Mouse (Mus musculus) neural tube, embryonic 14.5 days (tissue): ENCODE measurements around the gene Allc. TPM values are rescaled to one million over a fixed set of nuclear protein-coding genes. Genes with fewer than 3 reads are reported as not detected.

Experiments used
- ATAC-seq: fragments of 200-750 bp; cut with Nextera tagmentation; 2 replicates; pipeline ENCODE4 v1.8.0; 2017; ENCODE audit warnings: low read depth, mild to moderate bottlenecking, moderate TSS enrichment, moderate library complexity
- H3K27ac ChIP-seq: fragments of 300-500 bp; sonication (generic); 2 replicates; pipeline ENCODE4 v1.5.1; 2014; ENCODE audit warnings: low read depth, mild to moderate bottlenecking, control low read depth, low read length, moderate library complexity, mixed read lengths
- H3K27me3 ChIP-seq: fragments of 300-500 bp; sonication (generic); 2 replicates; pipeline ENCODE4 v1.6.1; 2014; ENCODE audit warnings: low read length; ENCODE audit not compliant: control insufficient read depth, insufficient read depth
- H3K36me3 ChIP-seq: fragments of 300-500 bp; sonication (generic); 2 replicates; pipeline ENCODE4 v1.6.1; 2014; ENCODE audit warnings: low read length, mixed read lengths; ENCODE audit not compliant: control insufficient read depth, insufficient read depth
- H3K4me1 ChIP-seq: fragments of 300-500 bp; sonication (generic); 2 replicates; pipeline ENCODE4 v1.6.1; 2014; ENCODE audit warnings: low read length; ENCODE audit not compliant: control insufficient read depth, insufficient read depth
- H3K4me2 ChIP-seq: fragments of 300-500 bp; sonication (generic); 2 replicates; pipeline ENCODE4 v1.6.1; 2014; ENCODE audit warnings: mild to moderate bottlenecking, low read depth, low read length, control low read depth
- H3K4me3 ChIP-seq: fragments of 300-500 bp; sonication (generic); 2 replicates; pipeline ENCODE4 v1.5.1; 2014; ENCODE audit warnings: low read depth, low read length, control low read depth, mixed read lengths
- H3K9ac ChIP-seq: fragments of 300-500 bp; sonication (generic); replicated peaks from 2 replicates; pipeline ENCODE4 v1.6.1; 2014; ENCODE audit warnings: low read depth, mild to moderate bottlenecking, control low read depth, low read length, mixed read lengths
- H3K9me3 ChIP-seq: fragments of 300-500 bp; sonication (generic); 2 replicates; pipeline ENCODE4 v1.6.1; 2016; ENCODE audit warnings: low read length; ENCODE audit not compliant: control insufficient read depth
- WGBS: fragments of 180-500 bp; shearing (Covaris S2); extraction: QIAGEN DNeasy Blood & Tissue Kit; methylation state at CpG from one replicate; pipeline ENCODE4 v1.1.7; 2014; 5-methylcytosine and 5-hydroxymethylcytosine counted together
- polyA plus RNA-seq: library from polyadenylated mRNA; unstranded; fragments of >200 nt; fragmentation: Nextera tagmentation; extraction: Ambion mirVana; gene quantifications from 2 replicates; pipeline ENCODE4 v1.2.1, GENCODE M21; 2014

Gene Allc
- polyA plus RNA-seq, result not detected in 2 replicates

- no peaks in the 10 kb centered on the region for H3K4me1 ChIP-seq
- no peaks in the 10 kb centered on the region for H3K9me3 ChIP-seq
- no peaks in the 10 kb centered on the region for H3K27me3 ChIP-seq
- WGBS, result 81% methylated on average over 8 of the region's 8 CpGs
- H3K36me3 ChIP-seq, result no peaks in the 10 kb centered on the region
- no peak within 1 kb of the TSS for H3K9ac ChIP-seq
- no peak within 1 kb of the TSS for H3K4me2 ChIP-seq
- no peak within 1 kb of the TSS for H3K27ac ChIP-seq
- no peak for ATAC-seq
- H3K4me3 ChIP-seq, result no peak within 1 kb of the TSS
Measured at GRCm38 (mm10) chr12:28582423-28582822, at the start of gene Allc. TSS of gene Allc (minus strand) at chr12:28582523.

DNA sequence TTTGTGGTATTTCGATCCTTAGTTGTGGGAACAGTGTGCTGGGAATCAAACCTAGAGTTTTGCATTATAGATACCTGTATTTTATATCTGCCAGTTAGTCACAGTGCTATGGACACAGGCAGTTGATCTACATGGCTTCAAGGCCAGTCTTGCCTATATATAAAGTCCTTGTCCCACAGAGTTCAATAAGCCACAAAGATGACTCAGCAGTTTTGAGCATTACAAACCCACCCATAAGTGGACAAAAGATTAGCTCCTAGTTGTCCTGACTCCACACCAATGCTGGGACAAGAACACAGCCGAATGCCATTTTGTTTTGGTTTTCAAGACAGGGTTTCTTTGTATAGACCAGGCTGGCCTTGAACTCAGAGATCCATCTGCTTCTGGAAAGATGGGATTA lies 46.1 kb upstream of the Allc start:
- Histone ChIP-seq H3K36me3 (peaks cover 46% of the 10 kb centered on the region), H3K4me2 (no peak overlapping the region), H3K27me3 (no peaks in the 10 kb centered on the region), H3K27ac (no peak overlapping the region), H3K4me3 (no peak overlapping the region), H3K4me1 (no peaks in the 10 kb centered on the region), H3K9me3 (no peaks in the 10 kb centered on the region), H3K9ac (no peak overlapping the region)
- WGBS, result 88% methylated on average over 2 of the region's 2 CpGs
- no peak for ATAC-seq

GRCm38 (mm10) chr12:28627092-28627491 lies 44.8 kb upstream of the Allc start:
- Histone ChIP-seq H3K9ac (no peak overlapping the region), H3K4me3 (no peak overlapping the region), H3K9me3 (no peaks in the 10 kb centered on the region), H3K27me3 (no peaks in the 10 kb centered on the region), H3K4me2 (no peak overlapping the region), H3K4me1 (no peaks in the 10 kb centered on the region), H3K36me3 (peaks cover 33% of the 10 kb centered on the region), H3K27ac (no peak overlapping the region)
- 84% methylated on average over 4 of the region's 4 CpGs for WGBS
- no peak for ATAC-seq

DNA sequence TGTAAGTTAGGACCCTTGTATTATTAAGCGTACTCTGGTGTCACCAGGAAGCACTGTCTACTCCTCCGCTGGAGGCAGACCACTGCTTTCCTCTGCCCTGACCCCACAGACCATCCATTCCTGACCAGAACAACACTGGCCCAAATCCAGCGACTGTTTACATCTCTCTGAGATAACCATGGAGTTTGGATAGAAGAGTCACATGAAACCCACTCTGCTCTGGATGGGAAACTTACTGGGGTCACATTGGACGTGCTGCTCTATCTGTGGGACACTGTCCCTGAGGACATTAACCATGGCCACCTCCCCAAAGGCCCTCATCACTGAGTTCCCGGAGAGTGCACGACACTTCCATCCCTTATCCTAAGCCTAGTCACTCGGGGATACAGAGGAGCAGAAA lies 43.1 kb upstream of the Allc start:
- Histone ChIP-seq H3K9ac (no peak overlapping the region), H3K4me3 (no peak overlapping the region), H3K27ac (no peak overlapping the region), H3K36me3 (peaks cover 16% of the 10 kb centered on the region), H3K27me3 (no peaks in the 10 kb centered on the region), H3K4me1 (no peaks in the 10 kb centered on the region), H3K4me2 (no peak overlapping the region), H3K9me3 (no peaks in the 10 kb centered on the region)
- no peak for ATAC-seq
- WGBS, result 89% methylated on average over 7 of the region's 7 CpGs

DNA sequence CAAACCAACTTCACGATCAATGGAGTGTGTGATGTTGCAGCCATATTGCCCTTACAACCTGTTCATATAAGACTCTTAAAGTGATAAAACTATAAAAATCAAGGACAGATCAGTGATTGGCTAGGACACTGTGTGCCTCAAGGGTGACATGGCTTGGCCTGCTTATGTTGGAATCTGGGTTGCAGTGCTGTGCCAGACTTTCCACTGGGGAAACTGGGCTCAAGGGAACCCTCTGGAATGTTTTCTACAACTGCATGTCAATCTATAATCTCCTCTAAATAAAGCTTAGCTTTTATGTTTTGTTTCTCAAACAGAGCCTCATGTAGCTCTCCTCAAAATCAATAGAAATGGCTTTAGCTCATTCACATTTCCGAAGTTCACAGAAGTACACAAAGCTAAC lies 41.9 kb upstream of the Allc start:
- Histone ChIP-seq H3K4me1 (no peaks in the 10 kb centered on the region), H3K4me3 (no peak overlapping the region), H3K27me3 (no peaks in the 10 kb centered on the region), H3K4me2 (no peak overlapping the region), H3K9ac (no peak overlapping the region), H3K36me3 (peaks cover 8% of the 10 kb centered on the region), H3K27ac (no peak overlapping the region), H3K9me3 (no peaks in the 10 kb centered on the region)
- 85% methylated on average over 2 of the region's 2 CpGs for WGBS
- ATAC-seq, result no peak

- no peaks in the 10 kb centered on the region for H3K27me3 ChIP-seq
- no peak within 1 kb of the TSS for H3K9ac ChIP-seq
- no peak for ATAC-seq
- H3K36me3 ChIP-seq, result no peaks in the 10 kb centered on the region
- H3K4me1 ChIP-seq, result no peaks in the 10 kb centered on the region
- no peak within 1 kb of the TSS for H3K4me3 ChIP-seq
- WGBS, result 73% methylated on average over 5 of the region's 5 CpGs
- no peaks in the 10 kb centered on the region for H3K9me3 ChIP-seq
- H3K4me2 ChIP-seq, result no peak within 1 kb of the TSS
- H3K27ac ChIP-seq, result no peak within 1 kb of the TSS
Measured at GRCm38 (mm10) chr12:28623195-28623594, 40.9 kb upstream of the Allc start, which contains the start of gene Colec11. TSS of gene Colec11 (minus strand) at chr12:28623377.

DNA sequence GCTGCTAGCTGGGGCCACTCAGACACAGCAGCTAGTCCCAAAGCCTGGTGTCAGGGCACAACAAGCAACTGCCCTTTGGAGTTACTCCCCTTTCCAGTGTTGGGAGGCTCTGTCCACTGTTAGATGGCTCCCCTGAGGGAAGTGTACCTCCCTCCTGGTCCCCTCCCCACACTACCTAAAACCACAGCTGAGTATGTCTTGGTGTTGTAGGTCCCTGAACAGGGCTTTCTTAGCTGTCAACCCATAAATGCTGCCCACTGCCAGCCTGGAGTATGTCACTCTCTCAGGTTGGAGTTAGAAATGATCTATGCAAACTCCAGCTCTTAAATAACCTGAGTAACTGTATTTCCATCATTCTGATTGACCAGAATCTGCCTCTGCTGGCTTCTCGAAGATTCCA lies 40.3 kb upstream of the Allc start:
- Histone ChIP-seq H3K4me1 (no peaks in the 10 kb centered on the region), H3K4me2 (no peak overlapping the region), H3K9ac (no peak overlapping the region), H3K9me3 (no peaks in the 10 kb centered on the region), H3K27ac (no peak overlapping the region), H3K4me3 (no peak overlapping the region), H3K36me3 (no peaks in the 10 kb centered on the region), H3K27me3 (no peaks in the 10 kb centered on the region)
- ATAC-seq, result no peak
- 96% methylated on average over 1 of the region's 1 CpGs for WGBS

DNA sequence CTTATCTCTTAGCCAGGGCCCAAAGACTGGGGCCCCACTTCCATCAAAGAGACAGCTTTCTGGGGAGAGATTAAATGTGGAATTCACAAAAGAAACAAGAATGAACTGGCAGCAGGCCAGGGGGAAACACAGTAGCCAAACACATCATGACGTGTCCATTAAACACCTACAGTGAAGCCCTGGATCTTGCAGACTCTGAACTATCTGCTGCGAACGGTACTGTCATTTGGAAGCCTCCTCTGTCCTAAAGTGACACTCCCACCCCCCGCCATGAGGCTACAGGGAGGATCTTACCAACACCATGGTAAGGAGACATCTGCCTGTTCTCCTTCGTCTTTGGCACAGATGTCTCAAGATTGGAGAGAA lies 39.8 kb upstream of the Allc start:
- H3K9ac ChIP-seq, result no peak overlapping the region
- WGBS, result 58% methylated on average over 5 of the region's 5 CpGs
- no peak overlapping the region for H3K27ac ChIP-seq
- no peak overlapping the region for H3K4me3 ChIP-seq
- no peaks in the 10 kb centered on the region for H3K27me3 ChIP-seq
- H3K9me3 ChIP-seq, result no peaks in the 10 kb centered on the region
- H3K4me1 ChIP-seq, result no peaks in the 10 kb centered on the region
- no peaks in the 10 kb centered on the region for H3K36me3 ChIP-seq
- no peak for ATAC-seq
- no peak overlapping the region for H3K4me2 ChIP-seq

DNA sequence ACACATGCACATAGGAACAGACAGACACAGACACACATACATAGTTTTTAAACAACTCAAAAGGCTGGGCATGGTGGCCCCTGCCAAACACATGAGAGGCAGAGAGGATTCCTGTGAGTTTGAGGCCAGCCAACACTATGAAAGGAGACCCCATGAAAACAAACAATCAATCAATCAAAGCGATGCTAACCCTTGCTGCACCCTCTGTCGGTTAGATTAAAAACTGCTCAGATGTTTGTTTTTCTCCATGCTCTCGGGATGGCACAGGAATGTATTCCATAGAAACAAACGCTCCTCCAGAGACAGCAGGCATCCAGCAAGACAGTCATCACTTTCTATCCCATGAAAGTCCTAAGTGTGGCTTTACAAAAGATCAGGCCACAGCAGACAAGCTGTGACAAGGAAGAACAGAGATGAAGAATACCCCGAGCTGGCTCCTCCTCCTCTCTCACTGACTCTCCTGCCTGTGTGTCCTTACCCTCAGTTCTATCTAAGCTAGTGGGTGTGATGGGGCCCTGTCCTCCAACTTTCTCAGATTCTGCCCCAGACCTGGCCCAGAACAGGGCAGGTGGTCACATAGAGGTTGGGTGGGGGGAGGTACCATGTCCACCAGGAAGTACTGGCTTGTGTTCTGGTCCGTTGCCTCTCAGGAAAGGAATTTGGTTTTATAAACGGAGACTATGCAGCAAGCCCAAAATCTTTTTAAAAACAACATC lies 39.3 kb upstream of the Allc start:
- no peak overlapping the region for H3K27ac ChIP-seq
- no peak for ATAC-seq
- H3K36me3 ChIP-seq, result no peaks in the 10 kb centered on the region
- H3K4me2 ChIP-seq, result no peak overlapping the region
- H3K4me1 ChIP-seq, result no peaks in the 10 kb centered on the region
- no peaks in the 10 kb centered on the region for H3K9me3 ChIP-seq
- H3K4me3 ChIP-seq, result no peak overlapping the region
- H3K27me3 ChIP-seq, result no peaks in the 10 kb centered on the region
- no peak overlapping the region for H3K9ac ChIP-seq
- 42% methylated on average over 7 of the region's 7 CpGs for WGBS
